Mouse (Mus musculus): Measurements from ENCODE around the gene Slc24a2.

- no peak for TF ChIP-seq CTCF (IDR thresholded peaks at IDR 0.05; ENCODE audit: borderline replicate concordance, insufficient read depth, low read length)
- TF ChIP-seq POLR2A (IDR thresholded peaks at IDR 0.05; ENCODE audit: low read depth, low read length), result no peak
Measured at GRCm38 (mm10) chr4:87087597-87087996, 142.7 kb downstream of the Slc24a2 start.
